Mouse (Mus musculus): ENCODE measurements around the gene Gm49425. TPM values are rescaled to one million over a fixed set of nuclear protein-coding genes. Genes with fewer than 3 reads are reported as not detected.
A peak's percentile ranks its signal among the peaks of the same experiment; 100 is the strongest.

Gene Gm49425
- total RNA-seq, 1 experiment from 2014 or later: not detected

DNA sequence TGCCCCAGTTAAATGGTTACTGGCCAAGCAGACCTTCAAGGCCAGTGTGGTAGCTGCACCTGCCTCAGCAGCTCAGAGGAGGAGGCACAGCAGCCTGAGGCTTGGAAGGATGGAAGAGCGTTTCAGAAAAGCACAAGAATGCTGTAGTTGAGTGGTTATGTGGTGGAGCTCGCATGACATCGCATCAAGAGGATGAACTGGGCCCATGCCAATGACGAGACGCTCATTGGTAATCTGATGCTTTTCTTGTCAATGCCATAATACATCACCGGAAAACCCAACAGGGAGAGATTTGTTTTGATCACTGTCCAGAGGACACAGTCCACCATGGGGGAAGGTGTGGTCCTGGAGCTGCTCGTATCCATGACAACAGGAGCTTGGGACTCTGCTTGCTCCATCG is 21.8 kb downstream of the Gm49425 start:
- ATAC-seq (replicated peaks in 1 of 2; ENCODE audit: insufficient read depth in 1 of 2, low FRiP score in 2 of 2, low TSS enrichment in 1 of 2, low read depth in 1 of 2, poor library complexity in 2 of 2, severe bottlenecking in 2 of 2): no peak

DNA sequence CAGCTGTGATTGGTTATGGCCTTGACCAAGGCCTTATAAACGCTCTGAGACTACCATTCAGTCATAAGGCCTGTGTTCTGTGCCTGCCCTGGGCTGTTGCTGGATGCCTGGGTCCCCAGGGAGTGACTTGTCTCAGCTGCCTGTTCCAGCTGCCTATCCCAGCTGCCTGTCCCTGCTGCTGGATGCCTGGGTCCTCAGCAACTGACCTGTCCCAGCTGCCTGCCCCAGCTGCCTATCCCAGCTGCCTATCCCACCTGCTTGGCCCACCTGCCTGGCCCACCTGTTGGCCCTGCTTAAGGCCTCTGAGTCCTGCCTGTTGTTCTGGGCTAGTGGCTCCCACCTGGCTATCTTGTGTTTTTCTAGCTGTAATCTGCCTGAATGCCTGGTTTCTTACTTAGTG is 22.9 kb downstream of the Gm49425 start:
- ATAC-seq (replicated peaks in 1 of 2; ENCODE audit: insufficient read depth in 1 of 2, low FRiP score in 2 of 2, low TSS enrichment in 1 of 2, low read depth in 1 of 2, poor library complexity in 2 of 2, severe bottlenecking in 2 of 2): no peak

DNA sequence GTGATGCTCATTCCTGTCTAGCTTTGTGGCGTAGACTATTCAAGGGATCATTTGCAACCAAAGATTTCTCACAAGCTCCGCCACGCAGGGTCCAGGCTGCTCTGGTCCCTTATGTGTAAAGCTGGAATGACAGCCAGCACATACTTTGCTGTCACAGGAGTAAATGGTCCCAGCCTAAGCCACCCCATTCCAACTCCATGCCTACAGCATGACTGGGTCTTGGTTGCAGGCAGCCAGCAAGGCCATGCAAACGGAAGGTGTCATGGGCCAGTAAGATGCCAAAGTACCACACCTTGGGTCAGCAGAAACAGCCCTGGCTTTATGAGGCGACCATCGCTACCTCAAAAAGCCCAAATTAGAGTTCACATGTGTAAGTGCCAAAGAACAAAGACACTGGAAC is 23.3 kb downstream of the Gm49425 start:
- no peak for ATAC-seq (replicated peaks in 1 of 2; ENCODE audit: insufficient read depth in 1 of 2, low FRiP score in 2 of 2, low TSS enrichment in 1 of 2, low read depth in 1 of 2, poor library complexity in 2 of 2, severe bottlenecking in 2 of 2)

DNA sequence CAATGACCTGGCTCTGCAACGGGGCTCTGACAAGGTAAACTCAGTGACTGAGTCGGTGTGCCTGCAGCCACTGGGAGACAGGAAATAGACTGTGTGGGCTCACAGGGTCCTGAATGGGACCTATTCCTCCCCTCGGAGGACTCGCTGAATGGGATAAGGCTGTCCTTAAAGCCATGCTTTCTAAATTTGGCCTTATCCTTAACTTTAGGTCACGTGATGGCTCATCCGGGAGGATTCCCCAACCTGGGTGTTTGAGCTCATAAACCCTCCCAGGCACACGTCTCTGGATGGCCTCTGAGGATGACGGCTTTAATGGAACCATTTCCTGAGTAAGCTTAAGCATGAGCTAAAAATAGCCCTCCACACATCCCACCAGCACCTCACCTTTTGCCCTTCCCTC is 24.3 kb downstream of the Gm49425 start:
- no peak for ATAC-seq (replicated peaks in 1 of 2; ENCODE audit: insufficient read depth in 1 of 2, low FRiP score in 2 of 2, low TSS enrichment in 1 of 2, low read depth in 1 of 2, poor library complexity in 2 of 2, severe bottlenecking in 2 of 2)

DNA sequence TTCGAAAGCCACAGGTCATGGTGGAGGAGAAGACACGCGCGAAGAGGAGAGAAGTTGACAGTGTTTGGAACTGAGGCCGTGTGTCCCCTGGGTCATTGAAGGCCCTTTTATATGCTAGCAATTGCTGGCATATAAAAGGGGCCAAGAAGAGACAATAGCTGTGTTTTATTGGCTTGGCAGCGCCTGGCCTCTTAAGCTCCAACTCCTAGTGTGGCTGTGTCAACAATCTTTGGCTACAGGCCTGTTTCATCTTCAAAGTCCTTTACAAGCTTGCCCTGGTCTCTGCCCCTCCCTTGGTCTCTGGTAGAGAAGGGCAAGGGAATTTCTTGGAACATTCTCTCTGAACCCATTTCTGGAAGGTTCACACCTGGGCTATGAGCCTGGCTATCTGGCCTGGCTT is 25.6 kb downstream of the Gm49425 start, which contains the start of gene Krt83:
Krt83 (minus strand) TSS at position 82 of the 400 bp plus-strand sequence.
- no peak for ATAC-seq (replicated peaks in 1 of 2; ENCODE audit: insufficient read depth in 1 of 2, low FRiP score in 2 of 2, low TSS enrichment in 1 of 2, low read depth in 1 of 2, poor library complexity in 2 of 2, severe bottlenecking in 2 of 2)

- ATAC-seq (replicated peaks in 1 of 2; ENCODE audit: insufficient read depth in 1 of 2, low FRiP score in 2 of 2, low TSS enrichment in 1 of 2, low read depth in 1 of 2, poor library complexity in 2 of 2, severe bottlenecking in 2 of 2): 0 out of 4 replicates have a peak, but pooled peaks of 1 of the 2 experiments have one; percentile 17
These were observed 31.0 kb downstream of the Gm49425 start for GRCm38 (mm10) chr15:101485911-101486635.

GRCm38 (mm10) chr15:101484939-101485338 is 32.1 kb downstream of the Gm49425 start:
- ATAC-seq (replicated peaks in 1 of 2; ENCODE audit: insufficient read depth in 1 of 2, low FRiP score in 2 of 2, low TSS enrichment in 1 of 2, low read depth in 1 of 2, poor library complexity in 2 of 2, severe bottlenecking in 2 of 2): peak; percentile 17 to 19; a peak in 1 of 4 replicates

GRCm38 (mm10) chr15:101483646-101484045 is 33.4 kb downstream of the Gm49425 start:
- no peak for ATAC-seq (replicated peaks in 1 of 2; ENCODE audit: insufficient read depth in 1 of 2, low FRiP score in 2 of 2, low TSS enrichment in 1 of 2, low read depth in 1 of 2, poor library complexity in 2 of 2, severe bottlenecking in 2 of 2)

DNA sequence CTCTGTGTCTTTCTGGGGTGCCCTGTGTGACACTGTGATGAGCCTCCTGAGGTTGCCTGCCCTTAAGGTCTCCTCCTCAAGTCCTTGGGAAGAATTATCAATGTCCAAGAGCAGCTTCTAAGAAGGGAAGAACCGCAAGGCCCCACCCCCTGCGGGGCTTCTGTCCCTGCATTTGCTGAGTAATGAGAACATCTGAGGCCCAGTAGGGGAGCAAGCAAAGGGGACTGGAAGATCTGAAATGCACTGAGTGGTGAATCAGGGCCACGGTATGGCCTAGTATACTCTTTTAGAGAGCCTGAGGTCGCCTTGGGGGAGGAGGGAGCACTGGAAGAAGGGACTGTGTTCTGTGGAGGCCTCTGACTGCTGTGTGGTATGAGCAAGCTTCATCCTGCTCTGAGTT is 35.0 kb downstream of the Gm49425 start:
- ATAC-seq (replicated peaks in 1 of 2; ENCODE audit: insufficient read depth in 1 of 2, low FRiP score in 2 of 2, low TSS enrichment in 1 of 2, low read depth in 1 of 2, poor library complexity in 2 of 2, severe bottlenecking in 2 of 2): no peak

GRCm38 (mm10) chr15:101479666-101480060 is 37.4 kb downstream of the Gm49425 start:
- no peak for ATAC-seq (replicated peaks in 1 of 2; ENCODE audit: insufficient read depth in 1 of 2, low FRiP score in 2 of 2, low TSS enrichment in 1 of 2, low read depth in 1 of 2, poor library complexity in 2 of 2, severe bottlenecking in 2 of 2)

DNA sequence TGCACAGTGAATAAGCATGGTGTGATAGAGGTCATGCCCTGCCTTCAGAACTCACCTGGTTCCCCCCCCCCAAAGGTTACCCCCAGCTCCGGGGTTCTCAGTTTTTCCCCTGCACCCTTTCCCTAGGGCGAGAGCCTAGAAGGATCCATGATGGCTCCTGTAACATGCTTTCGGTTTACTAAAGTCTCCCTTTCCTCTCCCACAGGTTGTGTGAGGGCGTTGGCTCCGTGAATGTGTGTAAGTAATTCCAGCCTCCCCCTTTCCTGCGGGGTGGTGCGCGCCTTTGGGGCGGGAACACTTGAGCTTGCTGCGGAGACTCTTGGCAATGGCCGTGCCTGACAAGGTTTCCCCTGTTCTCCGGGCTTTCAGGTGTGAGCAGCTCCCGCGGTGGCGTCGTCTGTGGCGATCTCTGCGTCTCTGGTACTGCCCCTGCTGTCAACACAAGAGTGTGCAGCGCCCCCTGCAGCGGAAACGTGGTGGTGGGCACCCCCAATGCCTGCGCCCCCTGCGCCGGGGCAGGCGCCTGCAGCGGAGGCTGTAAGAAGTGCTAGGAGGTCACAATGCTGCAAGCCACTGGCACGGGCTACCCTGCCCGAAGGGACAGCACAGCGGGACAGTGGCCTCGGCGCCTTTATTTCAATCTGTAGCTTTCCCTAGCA is 37.9 kb downstream of the Gm49425 start:
- ATAC-seq (replicated peaks in 1 of 2; ENCODE audit: insufficient read depth in 1 of 2, low FRiP score in 2 of 2, low TSS enrichment in 1 of 2, low read depth in 1 of 2, poor library complexity in 2 of 2, severe bottlenecking in 2 of 2): peak; percentile 65 to 68; a peak in 3 of 4 replicates

DNA sequence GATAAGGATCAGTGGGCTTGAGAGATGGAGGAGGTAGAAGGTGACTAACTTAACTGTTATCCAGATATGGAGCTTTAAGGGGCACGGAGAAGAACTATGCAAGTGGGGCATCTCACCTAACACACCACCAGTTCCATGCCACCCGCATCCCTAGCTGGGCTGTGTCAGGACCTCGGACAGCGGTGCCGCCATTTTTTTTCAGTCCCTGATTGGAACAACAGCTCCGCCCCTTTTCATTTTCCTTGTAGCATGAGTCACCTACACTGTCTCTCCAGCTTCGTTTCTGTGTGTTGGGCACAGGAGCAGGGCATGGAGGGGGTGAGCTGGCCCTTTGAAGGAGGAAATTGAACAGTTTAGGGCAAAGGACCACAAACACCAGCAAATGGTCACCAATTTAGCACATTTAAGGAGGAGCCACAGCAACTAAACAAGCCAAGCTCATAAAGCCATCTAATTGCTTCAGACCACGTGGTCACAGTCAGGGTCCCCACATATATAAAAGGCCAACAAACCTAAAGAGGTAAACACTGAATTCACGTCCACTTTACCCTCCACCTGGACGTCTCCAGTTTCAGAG is 44.0 kb downstream of the Gm49425 start, which contains the start of gene Krt86:
Krt86 (plus strand) TSS at position 527 of the 577 bp plus-strand sequence.
- ATAC-seq (replicated peaks in 1 of 2; ENCODE audit: insufficient read depth in 1 of 2, low FRiP score in 2 of 2, low TSS enrichment in 1 of 2, low read depth in 1 of 2, poor library complexity in 2 of 2, severe bottlenecking in 2 of 2): peak in 1 of 2 experiments; percentile 25; a peak in 2 of 4 replicates

- peak; percentile 43 to 62; a peak in 1 of 4 replicates for ATAC-seq (replicated peaks in 1 of 2; ENCODE audit: insufficient read depth in 1 of 2, low FRiP score in 2 of 2, low TSS enrichment in 1 of 2, low read depth in 1 of 2, poor library complexity in 2 of 2, severe bottlenecking in 2 of 2)
These were observed 48.0 kb downstream of the Gm49425 start for GRCm38 (mm10) chr15:101469093-101469492.

Other genes with a start within 250 kb of the Gm49425 start
- gene Atg101, start 233.0 kb downstream of the Gm49425 start, total RNA-seq (2017): 31.9 and 59.4 TPM in 2 replicates
- 0.63 TPM in 1 of 2 replicates, not detected in the other for gene 6030408B16Rik, start 224.0 kb downstream of the Gm49425 start, total RNA-seq (2017)
- gene Krt80, start 147.1 kb downstream of the Gm49425 start, total RNA-seq (2017): 2.8 TPM in 2 replicates
- gene Krt7, start 106.2 kb downstream of the Gm49425 start, total RNA-seq (2017): 11.5 and 13.9 TPM in 2 replicates
- 0.44 TPM in 1 of 2 replicates, not detected in the other for gene Krt87, start 78.5 kb downstream of the Gm49425 start, total RNA-seq (2017)
- not detected in 2 replicates for gene Krt88, start 69.5 kb downstream of the Gm49425 start, total RNA-seq (2017)
- not detected in 2 replicates for gene Krt81, start 53.5 kb downstream of the Gm49425 start, total RNA-seq (2017)
- not detected in 2 replicates for gene Krt86, start 43.8 kb downstream of the Gm49425 start, total RNA-seq (2017)
- gene Krt83, start 25.7 kb downstream of the Gm49425 start, total RNA-seq (2017): 0.56 TPM in 1 of 2 replicates, not detected in the other
- gene Krt84, start 15.6 kb upstream of the Gm49425 start, total RNA-seq (2017): not detected in 2 replicates
- not detected in 2 replicates for gene Krt82, start 33.4 kb upstream of the Gm49425 start, total RNA-seq (2017)
- gene Krt90, start 45.7 kb upstream of the Gm49425 start, total RNA-seq (2017): not detected in 2 replicates
- gene Krt75, start 56.6 kb upstream of the Gm49425 start, total RNA-seq (2017): not detected in 2 replicates
- not detected in 2 replicates for gene Gm5414, start 110.9 kb upstream of the Gm49425 start, total RNA-seq (2017)
- gene Gm5478, start 130.1 kb upstream of the Gm49425 start, total RNA-seq (2017): 0.10 TPM in 1 of 2 replicates, not detected in the other
- gene Krt6b, start 163.0 kb upstream of the Gm49425 start, total RNA-seq (2017): not detected in 2 replicates
- gene Krt6a, start 177.0 kb upstream of the Gm49425 start, total RNA-seq (2017): not detected in 2 replicates
- not detected in 2 replicates for gene Krt5, start 195.6 kb upstream of the Gm49425 start, total RNA-seq (2017)
- not detected in 2 replicates for gene Krt71, start 225.8 kb upstream of the Gm49425 start, total RNA-seq (2017)

Measured in hematopoietic stem cell, adult 5-6 weeks (primary cell).